Mouse (Mus musculus): ENCODE measurements around the gene Ism1.

Gene Ism1

GRCm38 (mm10) chr2:139677809-139678274, at the start of gene Ism1:
Gene Ism1 (plus strand): TSS chr2:139678178.
- DNase-seq (ENCODE audit: extremely low read depth, low read depth, low spot score) = no peak

DNA sequence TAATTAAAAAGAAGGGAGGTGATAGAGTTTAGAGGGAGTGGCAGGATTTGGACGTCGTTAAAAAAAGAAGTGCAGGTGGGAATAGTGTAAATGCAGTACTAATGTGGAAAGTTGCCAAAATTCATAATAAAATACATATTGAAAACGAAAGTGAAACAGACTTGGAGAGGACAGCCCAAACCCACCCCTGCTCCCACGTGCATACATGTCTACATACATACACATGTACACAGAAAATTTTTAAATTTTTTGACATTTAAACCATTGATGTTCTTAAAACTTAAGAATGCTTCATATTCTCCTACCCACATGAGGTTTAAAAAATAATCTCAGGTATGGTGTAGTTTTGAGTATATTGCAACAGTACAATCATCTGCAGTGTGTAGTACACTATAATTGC, 49.2 kb upstream of the Ism1 start:
- DNase-seq (ENCODE audit: extremely low read depth, low read depth, low spot score) = no peak

- no peak for DNase-seq (ENCODE audit: extremely low read depth, low read depth, low spot score)
These were observed 48.3 kb upstream of the Ism1 start for GRCm38 (mm10) chr2:139629653-139630052.

- DNase-seq (ENCODE audit: extremely low read depth, low read depth, low spot score) = no peak
These were observed 43.5 kb upstream of the Ism1 start for GRCm38 (mm10) chr2:139634506-139634905.

DNA sequence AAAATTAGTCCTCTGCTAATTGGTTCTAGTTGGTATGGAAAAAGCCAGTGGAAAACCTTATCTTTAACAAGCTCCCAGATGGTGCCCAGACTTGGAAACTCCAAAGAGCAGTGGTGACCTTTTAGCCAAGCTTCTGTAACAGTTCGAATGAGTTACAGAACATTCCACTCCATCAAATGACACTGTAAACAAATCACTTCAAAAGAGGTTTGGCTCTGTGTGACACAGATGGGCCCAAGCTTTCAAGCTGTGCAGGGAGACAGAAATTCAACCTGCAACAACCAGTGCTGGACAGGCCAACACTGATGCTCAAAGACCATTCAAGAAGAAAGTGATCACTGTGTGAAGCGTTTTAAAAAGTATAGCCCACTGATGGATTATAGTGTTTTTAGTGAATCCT, 40.1 kb upstream of the Ism1 start:
- no peak for DNase-seq (ENCODE audit: extremely low read depth, low read depth, low spot score)

- DNase-seq (ENCODE audit: extremely low read depth, low read depth, low spot score) = peak; percentile 95
These were observed 36.1 kb upstream of the Ism1 start for GRCm38 (mm10) chr2:139641757-139642385.

DNA sequence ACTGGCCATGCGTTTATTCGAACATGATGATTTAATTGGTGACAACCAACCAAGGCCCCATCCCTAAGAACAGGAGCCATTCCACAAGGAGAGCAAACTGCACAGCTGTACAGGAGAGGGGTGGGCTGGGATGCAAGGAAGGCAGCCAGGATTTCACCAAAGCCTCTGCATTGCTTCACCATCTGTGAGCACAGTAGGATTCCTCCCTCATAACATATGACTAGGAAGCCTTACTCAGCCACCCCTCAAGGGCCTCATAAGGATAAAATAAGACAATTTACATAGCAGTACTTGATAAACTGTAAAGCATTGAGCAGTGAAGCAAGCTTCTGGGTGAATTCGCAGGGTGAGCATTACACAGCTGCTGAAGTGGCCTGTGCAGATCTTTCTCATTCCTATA, 28.5 kb upstream of the Ism1 start:
- no peak for DNase-seq (ENCODE audit: extremely low read depth, low read depth, low spot score)

- no peak for DNase-seq (ENCODE audit: extremely low read depth, low read depth, low spot score)
These were observed 21.2 kb upstream of the Ism1 start for GRCm38 (mm10) chr2:139656750-139657149.

DNA sequence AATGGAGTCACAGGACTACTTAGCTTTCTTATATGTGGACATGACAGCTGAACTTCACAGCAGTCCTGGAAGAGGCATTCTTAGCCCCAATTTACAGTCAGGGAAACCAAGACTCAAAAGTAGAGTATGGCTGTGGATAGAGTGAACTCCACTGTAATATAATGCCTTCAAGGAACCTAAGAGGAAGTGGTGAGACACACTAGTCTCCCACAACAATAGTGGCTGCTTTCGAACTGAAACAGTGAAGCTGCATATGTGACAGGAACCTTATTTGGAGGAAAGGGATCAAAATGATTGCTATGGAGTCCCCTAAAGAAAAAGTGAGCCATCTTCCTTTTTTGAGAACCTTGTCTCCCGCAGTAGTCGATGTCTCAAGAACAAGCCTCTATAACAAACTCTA, 6.1 kb upstream of the Ism1 start:
- DNase-seq (ENCODE audit: extremely low read depth, low read depth, low spot score) = no peak

GRCm38 (mm10) chr2:139672371-139672770, 5.6 kb upstream of the Ism1 start:
- DNase-seq (ENCODE audit: extremely low read depth, low read depth, low spot score) = no peak

GRCm38 (mm10) chr2:139677065-139677762, 764 bp upstream of the Ism1 start:
- peak; percentile 3 for DNase-seq (ENCODE audit: extremely low read depth, low read depth, low spot score)

- DNase-seq (ENCODE audit: extremely low read depth, low read depth, low spot score) = no peak
These were observed 530 bp downstream of the Ism1 start for GRCm38 (mm10) chr2:139678275-139679140.

GRCm38 (mm10) chr2:139682540-139682939, 4.6 kb downstream of the Ism1 start:
- DNase-seq (ENCODE audit: extremely low read depth, low read depth, low spot score) = no peak

DNA sequence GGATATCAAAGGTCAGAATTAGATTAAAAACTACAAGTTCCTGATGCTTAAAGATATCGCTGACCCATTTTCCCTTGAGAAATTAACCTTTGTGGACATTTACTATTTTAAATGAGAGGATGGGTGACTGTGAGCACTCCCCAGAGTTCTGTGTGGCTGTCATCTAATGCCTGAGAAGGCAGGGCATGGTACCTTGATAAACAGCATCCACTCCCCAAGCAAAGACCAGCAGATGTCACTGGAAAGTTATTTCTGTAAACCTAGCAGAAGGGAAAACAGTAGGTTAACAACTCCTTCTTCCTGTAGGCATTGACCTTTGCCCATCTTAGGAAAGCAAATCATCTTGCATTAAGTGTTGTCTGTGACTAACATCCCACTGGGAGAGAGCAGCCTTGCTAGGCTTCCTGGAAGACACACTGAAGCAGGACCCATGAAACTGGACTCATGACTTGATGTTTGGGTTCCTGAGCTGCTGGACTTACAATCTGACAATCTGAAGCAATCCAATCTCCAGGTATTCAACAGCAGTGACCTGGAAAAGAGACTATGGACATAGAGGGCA, 11.5 kb downstream of the Ism1 start:
- no peak for DNase-seq (ENCODE audit: extremely low read depth, low read depth, low spot score)

- no peak for DNase-seq (ENCODE audit: extremely low read depth, low read depth, low spot score)
These were observed 15.5 kb downstream of the Ism1 start for GRCm38 (mm10) chr2:139693521-139693920.

GRCm38 (mm10) chr2:139694638-139695037, 16.7 kb downstream of the Ism1 start:
- DNase-seq (ENCODE audit: extremely low read depth, low read depth, low spot score) = no peak

GRCm38 (mm10) chr2:139696578-139696977, 18.6 kb downstream of the Ism1 start:
- DNase-seq (ENCODE audit: extremely low read depth, low read depth, low spot score) = no peak

DNA sequence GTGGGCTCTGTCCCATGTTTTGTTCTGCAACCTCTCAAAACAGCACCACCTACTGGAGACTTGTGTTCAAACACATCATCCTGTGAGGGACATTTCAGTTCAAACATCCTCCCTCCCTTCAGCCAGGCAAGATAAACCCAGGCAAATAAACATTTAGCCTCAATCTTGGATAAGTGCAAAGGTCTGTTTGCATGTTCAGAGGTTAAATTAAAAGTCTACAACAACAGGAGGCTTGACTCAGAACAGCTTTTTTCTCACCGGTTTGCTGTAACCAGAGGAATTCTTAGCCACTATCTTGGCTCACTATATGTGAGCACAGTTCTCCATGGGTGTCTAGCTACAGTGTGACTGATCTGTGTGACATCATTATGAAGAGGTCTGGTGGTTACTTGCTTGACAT, 22.6 kb downstream of the Ism1 start:
- DNase-seq (ENCODE audit: extremely low read depth, low read depth, low spot score) = no peak

- DNase-seq (ENCODE audit: extremely low read depth, low read depth, low spot score) = no peak
These were observed 27.0 kb downstream of the Ism1 start for GRCm38 (mm10) chr2:139704951-139705350.

DNA sequence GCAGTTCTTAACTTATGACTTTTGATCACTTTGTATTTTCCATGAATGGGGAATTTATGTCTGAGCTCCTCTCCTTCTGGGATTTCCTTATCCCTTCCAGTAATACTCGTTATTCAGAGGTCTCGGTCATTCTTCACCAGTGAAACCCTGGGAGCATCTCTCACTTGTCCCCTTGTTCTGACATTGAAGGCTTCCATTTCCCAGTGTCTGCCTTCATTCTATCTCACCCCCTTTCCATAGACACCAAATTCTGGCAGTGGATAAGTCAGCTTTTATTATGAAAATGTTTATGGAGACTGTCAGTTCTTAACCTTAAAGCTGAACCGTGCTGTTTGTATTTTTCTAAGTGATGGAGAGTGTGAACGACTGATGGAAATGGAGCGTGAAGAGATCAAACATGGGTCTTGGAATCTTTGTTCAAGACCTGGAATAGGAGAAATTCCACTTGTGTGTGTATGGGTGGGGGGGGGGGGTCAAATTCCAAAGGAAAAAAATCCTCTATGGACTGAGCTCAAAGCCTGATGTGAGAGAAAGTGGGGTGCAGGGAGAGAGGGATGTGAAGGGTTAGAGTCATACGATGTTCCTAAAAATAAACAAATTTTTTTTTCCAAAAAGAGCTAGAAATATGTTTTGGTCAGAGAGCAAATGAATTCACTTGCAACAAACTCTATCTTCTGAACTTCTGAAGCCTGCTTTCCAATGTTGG, 30.4 kb downstream of the Ism1 start:
- no peak for DNase-seq (ENCODE audit: extremely low read depth, low read depth, low spot score)

- DNase-seq (ENCODE audit: extremely low read depth, low read depth, low spot score) = no peak
These were observed 33.7 kb downstream of the Ism1 start for GRCm38 (mm10) chr2:139711640-139712039.
